ENCODE assay signal across 32 mouse cellular contexts in the genomic region with DNA sequence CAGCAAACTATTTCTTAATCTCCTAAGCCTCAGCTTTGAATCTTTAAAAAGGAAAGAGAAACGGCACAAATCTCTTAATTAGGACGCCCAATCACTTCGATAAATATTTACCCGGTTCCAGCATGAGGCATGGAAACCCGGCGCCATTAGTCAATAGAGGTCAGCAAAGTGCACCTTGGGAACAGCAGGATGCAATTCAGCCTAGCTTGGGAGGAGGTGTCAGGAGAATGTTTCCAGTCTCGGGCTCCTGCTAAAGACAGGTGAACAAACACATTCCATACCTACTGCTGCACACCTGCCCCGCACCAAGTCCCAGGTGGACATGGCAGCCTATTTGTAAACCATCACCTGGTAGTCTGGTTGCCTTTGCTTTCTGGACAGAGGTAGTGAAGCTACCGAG. TPM values are rescaled to one million over a fixed set of nuclear protein-coding genes. Genes with fewer than 3 reads are reported as not detected.
DNase-seq lines count a peak whose midpoint lies in the region; ATAC-seq and TF ChIP-seq lines count a peak whose summit lies in the region.
"Had no signal": no experiment of that assay in that cellular context is flagged by ENCODE, and none has a peak within 500 bp of the region (broad histone marks: within the 10 kb centered on the region; RNA-seq: fewer than 3 reads in every experiment).

No protein-coding gene starts in this region.

- no peaks in the 10 kb centered on the region for H3K9me3 ChIP-seq in liver, postnatal 0 days (ENCODE audit: low read length)
- H3K9me3 ChIP-seq in liver, embryonic 11.5 days (ENCODE audit: control insufficient read depth, low read length), result no peaks in the 10 kb centered on the region
- H3K9me3 ChIP-seq in embryonic facial prominence, embryonic 10.5 days, result no peaks in the 10 kb centered on the region
- no peaks in the 10 kb centered on the region for H3K9me3 ChIP-seq in stomach, postnatal 0 days (ENCODE audit: control insufficient read depth, low read length)
- H3K9me3 ChIP-seq in hindbrain, embryonic 11.5 days (ENCODE audit: control insufficient read depth, low read length), result no peaks in the 10 kb centered on the region
- H3K9me3 ChIP-seq: embryonic facial prominence, embryonic 15.5 days; forebrain, embryonic 12.5 days; hindbrain, embryonic 12.5 days; limb, embryonic 13.5 days; midbrain, embryonic 12.5 days; neural tube, embryonic 13.5 days had no signal

- no peak for TF ChIP-seq EP300 in liver, postnatal 0 days (IDR thresholded peaks at IDR 0.05; ENCODE audit: low read depth)
- no peak for TF ChIP-seq EP300 in stomach, postnatal 0 days (optimal IDR thresholded peaks at IDR 0.05)

- peaks cover 27% of the 10 kb centered on the region; the same call in 1 of the 2 replicates for H3K27me3 ChIP-seq in liver, postnatal 0 days (ENCODE audit: insufficient read depth, low read length)
- H3K27me3 ChIP-seq in liver, embryonic 11.5 days (replicated peaks; ENCODE audit: control insufficient read depth, insufficient read depth, low read length), result peaks cover 65% of the 10 kb centered on the region
- H3K27me3 ChIP-seq in embryonic facial prominence, embryonic 10.5 days (replicated peaks; ENCODE audit: low read depth, poor library complexity, severe bottlenecking), result peaks cover 67% of the 10 kb centered on the region
- H3K27me3 ChIP-seq in stomach, postnatal 0 days (ENCODE audit: control insufficient read depth, insufficient read depth, low read length), result no peaks in the 10 kb centered on the region
- H3K27me3 ChIP-seq in hindbrain, embryonic 11.5 days (ENCODE audit: control insufficient read depth, insufficient read depth, low read length), result peaks cover 3% of the 10 kb centered on the region

- intact Hi-C loops in left cerebral cortex, postnatal 10 days (cut with DNase I), result loop anchor here (10.0 kb wide), 1 partner anchor 471 kb away; no protein-coding TSS in a partner anchor

- H3K9ac ChIP-seq in liver, postnatal 0 days (replicated peaks), result no peak overlapping the region
- no peak overlapping the region for H3K9ac ChIP-seq in liver, embryonic 11.5 days (ENCODE audit: low read depth, low read length)
- H3K9ac ChIP-seq in stomach, postnatal 0 days (ENCODE audit: low read length), result no peak overlapping the region
- no peak overlapping the region for H3K9ac ChIP-seq in hindbrain, embryonic 11.5 days (ENCODE audit: low read depth, low read length)
- H3K9ac ChIP-seq: embryonic facial prominence, embryonic 15.5 days; forebrain, embryonic 12.5 days; forebrain, postnatal 0 days; hindbrain, embryonic 12.5 days; limb, embryonic 13.5 days; liver, embryonic 14.5 days; lung, embryonic 14.5 days; midbrain, embryonic 12.5 days; neural tube, embryonic 13.5 days had no signal

- no peaks in the 10 kb centered on the region for H3K36me3 ChIP-seq in liver, postnatal 0 days (replicated peaks; ENCODE audit: insufficient read depth, low read length)
- H3K36me3 ChIP-seq in liver, embryonic 11.5 days (ENCODE audit: control insufficient read depth, insufficient read depth, low read length), result no peaks in the 10 kb centered on the region
- H3K36me3 ChIP-seq in embryonic facial prominence, embryonic 10.5 days (replicated peaks), result no peaks in the 10 kb centered on the region
- H3K36me3 ChIP-seq in stomach, postnatal 0 days (ENCODE audit: control insufficient read depth, insufficient read depth, low read length), result no peaks in the 10 kb centered on the region
- H3K36me3 ChIP-seq in hindbrain, embryonic 11.5 days (ENCODE audit: control insufficient read depth, insufficient read depth, low read length), result no peaks in the 10 kb centered on the region
- H3K36me3 ChIP-seq: embryonic facial prominence, embryonic 15.5 days; forebrain, embryonic 12.5 days; hindbrain, embryonic 12.5 days; limb, embryonic 13.5 days; midbrain, embryonic 12.5 days; neural tube, embryonic 13.5 days had no signal

- no peak overlapping the region for H3K27ac ChIP-seq in liver, postnatal 0 days (ENCODE audit: low read depth)
- no peak overlapping the region for H3K27ac ChIP-seq in liver, embryonic 11.5 days (ENCODE audit: low read depth, low read length)
- H3K27ac ChIP-seq in embryonic facial prominence, embryonic 10.5 days (replicated peaks), result no peak overlapping the region
- no peak overlapping the region for H3K27ac ChIP-seq in stomach, postnatal 0 days (replicated peaks)
- no peak overlapping the region for H3K27ac ChIP-seq in hindbrain, embryonic 11.5 days (ENCODE audit: low read depth, low read length)
- H3K27ac ChIP-seq: embryonic facial prominence, embryonic 15.5 days; forebrain, embryonic 12.5 days; hindbrain, embryonic 12.5 days; kidney, postnatal 0 days; limb, embryonic 13.5 days; liver, embryonic 14.5 days; midbrain, embryonic 12.5 days; neural tube, embryonic 13.5 days had no signal

- WGBS in liver, postnatal 0 days (ENCODE audit: insufficient replicate concordance), result 34% methylated on average over 9 of the region's 9 CpGs
- WGBS in liver, embryonic 11.5 days, result 37% methylated on average over 9 of the region's 9 CpGs
- WGBS in embryonic facial prominence, embryonic 10.5 days, result 17% methylated on average over 9 of the region's 9 CpGs
- 20% methylated on average over 9 of the region's 9 CpGs for WGBS in stomach, postnatal 0 days
- 19% methylated on average over 9 of the region's 9 CpGs for WGBS in hindbrain, embryonic 11.5 days

- H3K4me2 ChIP-seq in liver, postnatal 0 days (ENCODE audit: low read depth, low read length), result 0 out of 2 replicates have a peak overlapping the region, but pooled peaks have one; percentile 29
- H3K4me2 ChIP-seq in liver, embryonic 11.5 days, result no peak overlapping the region
- H3K4me2 ChIP-seq in stomach, postnatal 0 days (replicated peaks; ENCODE audit: low read depth), result no peak overlapping the region
- H3K4me2 ChIP-seq in hindbrain, embryonic 11.5 days (replicated peaks; ENCODE audit: low read depth, low read length), result no peak overlapping the region
- H3K4me2 ChIP-seq: embryonic facial prominence, embryonic 15.5 days; forebrain, embryonic 12.5 days; hindbrain, embryonic 12.5 days; limb, embryonic 13.5 days; lung, embryonic 14.5 days; midbrain, embryonic 12.5 days; neural tube, embryonic 13.5 days had no signal

- H3K4me3 ChIP-seq in liver, postnatal 0 days (ENCODE audit: low read depth, low read length), result no peak overlapping the region
- no peak overlapping the region for H3K4me3 ChIP-seq in liver, embryonic 11.5 days (ENCODE audit: low read depth, low read length)
- no peak overlapping the region for H3K4me3 ChIP-seq in embryonic facial prominence, embryonic 10.5 days
- H3K4me3 ChIP-seq in stomach, postnatal 0 days (ENCODE audit: low read depth, low read length), result no peak overlapping the region
- no peak overlapping the region for H3K4me3 ChIP-seq in hindbrain, embryonic 11.5 days (ENCODE audit: low read depth, low read length)
- H3K4me3 ChIP-seq: embryonic facial prominence, embryonic 15.5 days; forebrain, embryonic 12.5 days; hindbrain, embryonic 12.5 days; limb, embryonic 13.5 days; midbrain, embryonic 12.5 days; neural tube, embryonic 13.5 days had no signal

- ATAC-seq in liver, postnatal 0 days, result no peak
- no peak for ATAC-seq in liver, embryonic 11.5 days (replicated peaks; ENCODE audit: low FRiP score)
- ATAC-seq in stomach, postnatal 0 days (ENCODE audit: low FRiP score, low TSS enrichment), result no peak
- no peak for ATAC-seq in hindbrain, embryonic 11.5 days (ENCODE audit: low FRiP score)
- no peak for ATAC-seq in CD4-positive, CD25-positive, alpha-beta regulatory T cell, adult 4 months
- ATAC-seq: activated CD4-positive, CD25-positive, alpha-beta regulatory T cell, adult 4 months; forebrain, postnatal 0 days; inflammation-experienced regulatory T-cells, adult 6 months had no signal

- no peak for TF ChIP-seq CTCF in liver, postnatal 0 days (IDR thresholded peaks at IDR 0.05; ENCODE audit: low read depth)
- peak; percentile 17; the same call in 1 of the 2 replicates for TF ChIP-seq CTCF in stomach, postnatal 0 days (IDR thresholded peaks at IDR 0.05; ENCODE audit: low read depth)

- peaks cover 62% of the 10 kb centered on the region for H3K4me1 ChIP-seq in liver, postnatal 0 days (ENCODE audit: insufficient read depth)
- peaks cover 26% of the 10 kb centered on the region for H3K4me1 ChIP-seq in liver, embryonic 11.5 days (replicated peaks; ENCODE audit: control insufficient read depth, insufficient read depth, low read length)
- peaks cover 71% of the 10 kb centered on the region for H3K4me1 ChIP-seq in embryonic facial prominence, embryonic 10.5 days
- peaks cover 9% of the 10 kb centered on the region for H3K4me1 ChIP-seq in stomach, postnatal 0 days (replicated peaks; ENCODE audit: control insufficient read depth, insufficient read depth)
- H3K4me1 ChIP-seq in hindbrain, embryonic 11.5 days (replicated peaks; ENCODE audit: control insufficient read depth, insufficient read depth, low read length), result peaks cover 16% of the 10 kb centered on the region

- DNase-seq in liver, postnatal 0 days, result peak; percentile 50
- no peak for DNase-seq in liver, embryonic 11.5 days (ENCODE audit: low spot score)
- DNase-seq in R1 (ENCODE audit: low read depth, low spot score), result peak; percentile 50
- DNase-seq in embryonic facial prominence, embryonic 10.5 days (ENCODE audit: low spot score), result peak; percentile 28
- peak; percentile 67 for DNase-seq in stomach, postnatal 0 days (ENCODE audit: low spot score)
- no peak for DNase-seq in hindbrain, embryonic 11.5 days (ENCODE audit: low spot score)
- no peak for DNase-seq in left cerebral cortex, postnatal 10 days (ENCODE audit: extremely low spot score in 1 of 2, low spot score in 2 of 2)
- DNase-seq: adrenal gland, adult 2 months; adrenal gland, postnatal 36 days; B cell, adult 2 months; cerebellum, adult 18-20 months; cerebellum, postnatal 14 days; forebrain, postnatal 0 days; gastrocnemius, postnatal 10 days; heart, postnatal 14 days; kidney, adult 8-10 months; layer of hippocampus, adult 9-11 months; lung, embryonic 14.5 days; right cerebral cortex, postnatal 4 days; thymus, adult 2 months; thymus, postnatal 4 days had no signal

RNA-seq across cellular contexts. Expression of a gene that starts 6.1 kb away (rescaled TPM):
- 3.2 and 3.6 TPM in 2 replicates for polyA plus RNA-seq in liver, postnatal 0 days (2015; fragmentation: Nextera tagmentation; extraction: Ambion mirVana)
- polyA plus RNA-seq in liver, embryonic 11.5 days (2014; fragmentation: Nextera tagmentation; extraction: Ambion mirVana), result 15.0 and 15.8 TPM in 2 replicates
- 50.3 and 51.9 TPM in 2 replicates for polyA plus RNA-seq in embryonic facial prominence, embryonic 10.5 days (2016; fragmentation: Nextera tagmentation; extraction: Ambion mirVana)
- 16.8 and 18.2 TPM in 2 replicates for polyA plus RNA-seq in stomach, postnatal 0 days (2015; fragmentation: Nextera tagmentation; extraction: Ambion mirVana)
- polyA plus RNA-seq in hindbrain, embryonic 11.5 days (2014; fragmentation: Nextera tagmentation; extraction: Ambion mirVana), result 33.7 and 36.7 TPM in 2 replicates
- polyA plus RNA-seq in CD4-positive, CD25-positive, alpha-beta regulatory T cell, adult 4 months (2017; shearing (Covaris generic)), result 10 to 100 TPM; 19.6 to 23.7 TPM
- 10 to 100 TPM; 80.8 to 92.7 TPM for total RNA-seq in left cerebral cortex, postnatal 10 days (2021)

Comparison
In these comparisons a context has a peak if more than half of its experiments do, and no peak if none do; other contexts are left out.
1. DNase-seq: peak in liver, postnatal 0 days (single experiment), R1 (single experiment), embryonic facial prominence, embryonic 10.5 days (single experiment) and stomach, postnatal 0 days (single experiment); none in liver, embryonic 11.5 days (single experiment), hindbrain, embryonic 11.5 days (single experiment) and left cerebral cortex, postnatal 10 days (0 of 2).